16 mouse cellular contexts compared by ENCODE assay signal in the genomic region with DNA sequence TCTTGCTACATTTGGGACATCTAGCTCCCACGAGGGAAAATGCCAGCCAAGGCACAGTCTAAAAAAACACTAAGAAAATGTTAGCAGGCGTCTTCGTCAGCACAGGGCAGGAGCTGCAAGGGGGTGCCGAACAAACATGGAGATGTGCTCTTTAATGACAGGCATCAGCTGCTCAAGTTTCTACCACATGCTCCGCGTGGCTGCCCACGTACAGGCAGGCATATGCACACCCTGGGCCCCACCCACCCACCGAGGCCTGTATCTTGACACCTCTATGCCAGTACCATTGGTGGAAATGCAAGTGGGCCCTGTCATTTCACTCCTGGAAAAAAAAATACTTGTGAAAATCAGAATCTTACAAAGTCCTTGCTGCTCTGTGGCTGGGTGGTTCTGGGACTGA.
"Had no signal": no experiment of that assay in that cellular context is flagged by ENCODE, and none has a peak within 500 bp of the region (broad histone marks: within the 10 kb centered on the region; RNA-seq: fewer than 3 reads in every experiment).

No protein-coding gene starts in this region.

- H3K27ac ChIP-seq: left cerebral cortex, adult 2 months; liver, embryonic 13.5 days; stomach, postnatal 0 days had no signal

- H3K4me1 ChIP-seq: liver, embryonic 13.5 days had no signal

- H3K4me2 ChIP-seq: liver, embryonic 13.5 days; midbrain, embryonic 11.5 days had no signal

- H3K9me3 ChIP-seq: liver, embryonic 13.5 days had no signal

- H3K27me3 ChIP-seq: liver, embryonic 13.5 days had no signal

- H3K36me3 ChIP-seq: liver, embryonic 13.5 days had no signal

- ATAC-seq: intestine, postnatal 0 days had no signal

- H3K9ac ChIP-seq: liver, embryonic 13.5 days had no signal

- DNase-seq: kidney, adult 2 months; kidney, postnatal 10 days; kidney, postnatal 4 days; liver, embryonic 13.5 days; lung, adult 2 months; lung, postnatal 14 days; lung, postnatal 4 days; midbrain, embryonic 14.5 days; right cerebral cortex, postnatal 14 days; thymus, adult 2 months; thymus, postnatal 14 days; thymus, postnatal 4 days had no signal

- H3K4me3 ChIP-seq: left cerebral cortex, adult 2 months; liver, embryonic 13.5 days had no signal
